Mouse (Mus musculus): ENCODE data around the gene Rsrc1. TPM values are rescaled to one million over a fixed set of nuclear protein-coding genes. Genes with fewer than 3 reads are reported as not detected.
A peak's percentile ranks its signal among the peaks of the same experiment; 100 is the strongest.

Rsrc1 gene
- total RNA-seq (2014; fragmentation: Nextera tagmentation) (41.4 and 44.6 TPM in 2 replicates), total RNA-seq (2017) (53.2 and 55.3 TPM in 2 replicates)

DNA sequence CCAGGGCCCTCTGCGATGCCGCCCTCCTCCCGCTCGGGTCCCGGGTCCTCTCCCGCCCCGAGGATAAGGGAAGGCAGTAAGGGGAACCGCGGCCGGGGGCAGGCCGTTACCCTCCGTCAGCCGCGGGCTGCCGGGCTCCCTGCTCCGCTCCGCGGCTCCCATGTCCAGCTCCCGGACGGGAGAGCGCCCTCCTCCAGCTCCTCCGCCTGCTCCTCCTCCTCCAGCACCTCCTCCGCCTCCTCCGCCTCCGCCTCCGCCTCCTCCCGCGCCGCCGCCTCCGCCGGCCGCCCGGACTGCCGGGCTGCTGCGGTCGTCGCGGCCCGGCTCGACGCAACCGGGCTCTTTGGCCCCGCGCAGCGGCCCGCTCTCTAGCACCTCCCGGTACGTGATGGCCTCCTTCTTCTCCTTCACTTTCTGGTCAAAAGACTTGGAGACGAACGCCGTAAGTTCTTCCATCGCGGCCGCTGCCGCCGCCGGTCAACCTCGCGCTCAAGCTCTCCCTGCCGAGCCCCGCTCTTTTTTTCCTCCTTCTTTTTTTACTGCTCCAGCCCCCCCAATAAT lies at the start of gene Rsrc1:
Gene Rsrc1 (plus strand): TSS at position 290 of the 561 bp plus-strand sequence.
- ATAC-seq (replicated peaks; ENCODE audit: poor library complexity, severe bottlenecking) = peak; percentile 41

DNA sequence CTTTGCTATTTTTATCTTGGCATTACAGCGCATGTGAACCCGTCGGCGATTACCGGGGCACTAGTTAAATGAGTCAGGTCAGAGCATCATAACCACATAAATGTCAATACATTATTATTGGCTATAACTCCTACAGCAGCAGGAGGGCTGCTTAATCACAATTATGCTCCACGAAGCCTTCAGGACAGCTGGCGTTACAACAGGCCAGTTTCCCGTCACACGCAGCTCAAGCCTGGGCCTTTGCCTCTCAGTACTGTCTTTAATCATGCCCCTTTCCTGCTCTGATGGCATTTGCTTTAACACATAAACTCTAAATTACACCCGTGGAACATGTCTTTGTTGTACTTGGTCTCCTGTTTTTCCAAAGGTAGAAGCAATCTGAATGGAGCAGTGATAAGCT lies 41.5 kb upstream of the Rsrc1 start:
- no peak for ATAC-seq (replicated peaks; ENCODE audit: poor library complexity, severe bottlenecking)

DNA sequence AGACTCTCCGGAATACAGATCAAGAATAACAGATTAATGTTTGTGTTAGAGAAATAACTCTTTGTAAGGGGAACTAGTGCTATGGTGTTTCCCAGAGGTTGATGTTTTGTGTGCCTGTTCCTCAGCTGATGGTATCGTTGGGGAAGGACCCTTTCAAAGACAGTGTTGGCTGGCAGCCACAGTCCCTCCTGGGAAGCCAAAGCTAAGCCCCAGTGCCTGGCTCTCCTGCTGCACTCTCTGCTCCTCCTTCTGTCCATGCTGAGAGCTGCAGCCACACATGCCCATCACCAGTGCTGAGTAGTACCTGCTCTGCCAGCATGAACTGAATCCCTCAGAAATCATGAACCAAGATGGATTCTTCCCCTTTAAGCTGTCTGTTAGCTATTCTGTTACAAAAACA lies 26.1 kb upstream of the Rsrc1 start:
- ATAC-seq (replicated peaks; ENCODE audit: poor library complexity, severe bottlenecking) = no peak

DNA sequence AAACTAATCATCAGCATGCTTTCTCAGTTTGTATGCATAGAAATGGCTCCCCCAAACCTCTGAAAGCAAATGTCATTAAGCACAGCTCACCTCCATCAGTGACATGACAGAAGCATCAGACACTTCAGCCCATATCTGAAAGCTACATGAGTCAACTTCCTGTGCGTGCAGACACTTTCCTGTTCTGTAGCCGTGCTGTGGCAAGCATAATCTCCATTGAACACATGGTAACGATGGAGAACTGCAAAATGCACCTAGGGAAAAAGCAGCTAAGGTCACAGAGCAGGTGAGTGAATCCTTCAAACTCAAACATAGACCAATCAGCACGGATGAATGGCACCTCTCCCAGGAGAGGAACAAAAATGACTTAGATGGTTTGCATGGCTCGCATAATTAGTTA lies 21.2 kb upstream of the Rsrc1 start:
- ATAC-seq (replicated peaks; ENCODE audit: poor library complexity, severe bottlenecking) = no peak

- no peak for ATAC-seq (replicated peaks; ENCODE audit: poor library complexity, severe bottlenecking)
Observed at GRCm38 (mm10) chr3:66964884-66965283, 16.3 kb upstream of the Rsrc1 start.

DNA sequence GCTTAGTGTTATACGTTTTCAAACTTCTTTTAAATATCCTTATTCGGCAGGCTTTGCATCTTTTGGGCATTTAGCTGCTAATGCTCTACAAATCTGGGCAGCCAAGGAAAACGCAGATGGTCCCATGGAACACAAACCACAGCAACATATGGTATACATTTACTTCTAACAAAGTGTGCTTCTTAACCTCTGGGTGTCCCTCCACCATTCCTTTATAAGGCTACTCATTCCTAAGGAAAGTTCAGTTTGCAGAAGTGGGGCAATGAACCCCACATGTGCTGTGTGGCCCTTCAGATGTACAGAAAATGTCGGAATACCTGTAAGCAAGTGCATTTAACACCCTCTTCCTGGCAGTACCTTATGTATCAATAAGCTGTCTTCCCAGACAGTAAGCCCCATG lies 13.7 kb upstream of the Rsrc1 start:
- ATAC-seq (replicated peaks; ENCODE audit: poor library complexity, severe bottlenecking) = no peak

DNA sequence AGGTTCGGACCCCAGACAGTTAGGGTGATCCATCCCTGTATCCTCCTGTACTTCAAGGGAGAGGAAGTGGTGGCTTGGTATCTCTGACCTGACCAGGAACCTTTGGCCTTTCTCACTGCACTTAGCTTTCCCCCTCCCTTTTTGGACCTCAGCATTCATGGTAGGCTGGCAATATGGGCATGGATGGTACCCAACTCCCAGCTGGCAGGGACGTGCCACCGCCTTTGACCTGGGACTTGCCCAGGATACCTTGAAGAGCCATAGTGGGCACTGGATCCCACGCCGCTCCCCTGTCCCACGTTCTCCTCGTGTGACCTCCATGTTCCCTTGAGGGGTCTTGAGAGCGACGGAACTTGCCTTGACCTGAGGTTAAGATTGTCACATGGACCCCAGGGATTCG lies 10.9 kb upstream of the Rsrc1 start:
- no peak for ATAC-seq (replicated peaks; ENCODE audit: poor library complexity, severe bottlenecking)

- no peak for ATAC-seq (replicated peaks; ENCODE audit: poor library complexity, severe bottlenecking)
Observed at GRCm38 (mm10) chr3:66970661-66971331, 10.4 kb upstream of the Rsrc1 start.

- ATAC-seq (replicated peaks; ENCODE audit: poor library complexity, severe bottlenecking) = no peak
Observed at GRCm38 (mm10) chr3:66972191-66972950, 8.8 kb upstream of the Rsrc1 start.

DNA sequence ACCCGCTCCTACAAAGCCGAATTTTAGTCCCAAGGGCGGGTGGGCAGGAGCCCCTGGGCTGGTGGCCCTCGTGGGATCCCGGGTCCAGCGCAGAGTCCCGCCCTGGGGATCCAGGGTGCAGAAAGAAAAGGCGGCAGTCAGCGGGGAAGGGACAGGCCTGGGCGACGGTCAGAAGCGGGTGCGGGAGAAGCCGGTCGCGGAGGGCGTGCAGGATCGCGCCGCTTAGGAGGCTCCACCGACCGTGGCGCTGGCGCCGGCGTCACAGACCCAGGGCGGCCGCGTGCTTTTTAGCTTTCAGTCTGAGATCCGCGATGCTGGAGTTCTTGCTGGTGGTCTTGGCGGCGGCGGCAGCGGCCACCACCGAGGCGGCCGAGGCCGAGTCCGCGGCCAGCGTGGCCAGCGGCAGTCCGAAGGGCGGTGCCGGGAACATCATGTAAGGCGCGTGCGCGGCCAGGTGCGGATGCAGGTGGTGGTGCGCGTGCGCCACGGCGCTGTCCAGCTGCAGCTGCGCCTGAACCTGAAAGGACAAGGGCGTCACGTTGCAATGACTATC lies 7.7 kb upstream of the Rsrc1 start:
- peak; percentile 64 for ATAC-seq (replicated peaks; ENCODE audit: poor library complexity, severe bottlenecking)

DNA sequence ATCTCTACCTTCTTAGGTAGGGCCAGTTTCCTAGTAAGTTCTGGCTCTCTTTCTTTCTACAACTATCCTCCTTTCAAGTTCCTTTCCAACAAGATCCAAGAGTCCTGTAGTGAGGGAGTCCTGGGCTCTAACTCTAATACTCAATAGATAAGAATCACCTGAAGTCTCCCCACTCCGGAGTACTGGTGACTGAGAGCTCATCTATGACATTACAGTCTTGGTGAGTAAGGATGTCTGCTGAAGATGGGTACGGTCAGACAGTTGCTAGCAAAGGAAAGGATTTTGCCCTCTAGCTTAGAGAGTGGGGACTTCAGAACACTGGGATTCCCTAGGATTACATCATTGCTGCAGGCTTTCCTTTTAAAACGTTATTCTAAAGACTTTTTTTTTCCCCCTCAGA lies 6.7 kb upstream of the Rsrc1 start:
- ATAC-seq (replicated peaks; ENCODE audit: poor library complexity, severe bottlenecking) = no peak

- no peak for ATAC-seq (replicated peaks; ENCODE audit: poor library complexity, severe bottlenecking)
Observed at GRCm38 (mm10) chr3:66976889-66977615, 4.1 kb upstream of the Rsrc1 start.

GRCm38 (mm10) chr3:66977811-66978456 lies 3.3 kb upstream of the Rsrc1 start:
- ATAC-seq (replicated peaks; ENCODE audit: poor library complexity, severe bottlenecking) = no peak

DNA sequence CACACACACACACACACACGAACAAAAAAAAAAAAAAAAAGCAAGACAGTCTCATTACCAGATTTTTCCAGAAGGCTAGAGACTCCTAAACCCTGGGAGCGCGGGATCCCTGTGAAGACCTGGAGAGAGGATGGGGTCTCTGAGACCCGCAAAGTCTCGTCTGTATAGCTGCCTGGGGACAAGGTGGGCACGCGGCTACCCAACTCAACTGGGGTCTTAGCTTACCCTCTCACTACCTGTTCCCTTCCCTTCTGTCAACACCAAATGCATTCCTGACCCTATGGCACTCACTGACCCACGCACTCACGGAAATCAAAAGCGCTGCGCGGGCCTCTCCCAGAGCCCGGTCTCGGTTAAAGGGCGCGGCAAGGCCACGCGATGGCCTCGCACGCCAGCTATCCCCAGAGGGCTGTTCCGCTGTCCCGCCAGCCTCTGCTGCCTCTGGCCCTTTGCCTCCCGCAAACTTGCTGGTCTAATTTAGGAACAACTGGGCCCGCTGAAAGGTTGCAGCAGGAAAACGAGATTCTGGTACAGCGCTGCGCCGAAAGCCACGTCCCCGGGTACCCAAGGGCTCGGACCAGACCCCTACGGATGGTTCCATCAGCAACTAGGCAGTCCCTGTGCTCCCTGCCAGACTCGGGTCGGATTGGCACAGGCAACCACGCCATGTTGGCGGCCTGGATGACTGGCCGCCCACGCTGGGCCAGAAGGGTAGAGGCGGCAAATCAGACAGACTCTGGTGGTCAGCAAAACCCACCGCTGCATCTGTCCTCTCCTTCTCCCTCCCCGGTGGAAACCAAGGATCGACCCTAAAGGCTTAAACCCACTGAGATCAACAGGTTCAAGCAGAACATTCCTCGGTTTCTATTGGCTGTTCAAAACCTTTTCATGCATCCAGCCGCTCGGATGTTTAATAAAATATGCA lies 2.5 kb upstream of the Rsrc1 start:
- 0 out of 2 replicates have a peak, but pooled peaks have one; percentile 13 for ATAC-seq (replicated peaks; ENCODE audit: poor library complexity, severe bottlenecking)

DNA sequence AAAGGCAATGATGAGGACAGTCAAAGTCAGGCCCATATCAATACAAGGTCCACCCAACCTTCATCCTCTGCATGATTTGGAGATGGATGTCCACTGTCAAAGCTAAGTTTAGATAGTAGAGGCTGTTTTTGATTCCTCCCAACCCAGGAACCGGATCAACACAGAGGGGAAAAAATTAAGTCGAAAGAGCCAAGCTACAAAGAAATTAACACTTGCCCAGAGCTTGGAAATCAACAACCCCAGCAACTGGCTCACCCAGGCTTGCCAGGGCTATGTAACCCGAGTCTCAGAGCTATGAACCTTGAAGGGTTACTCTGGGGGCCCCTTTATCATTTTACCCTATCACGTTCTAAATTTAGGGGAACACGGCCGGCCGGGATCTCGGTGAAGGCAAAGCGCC lies 1.7 kb upstream of the Rsrc1 start:
- ATAC-seq (replicated peaks; ENCODE audit: poor library complexity, severe bottlenecking) = no peak

GRCm38 (mm10) chr3:66980111-66980975 lies 847 bp upstream of the Rsrc1 start:
- ATAC-seq (replicated peaks; ENCODE audit: poor library complexity, severe bottlenecking) = no peak

GRCm38 (mm10) chr3:66981706-66982105 lies 516 bp downstream of the Rsrc1 start, which contains the start of gene Shox2:
Gene Shox2 (minus strand): TSS chr3:66981771.
- no peak for ATAC-seq (replicated peaks; ENCODE audit: poor library complexity, severe bottlenecking)
